Mouse (Mus musculus) kidney, adult 2 months (tissue): Measurements from ENCODE around the gene Pls1. TPM values are rescaled to one million over a fixed set of nuclear protein-coding genes. Genes with fewer than 3 reads are reported as not detected.
A peak's percentile ranks its signal among the peaks of the same experiment; 100 is the strongest.

Source experiments
- DNase-seq: peaks from one replicate; pipeline ENCODE4 v3.0.0; 2021
- H3K27ac ChIP-seq: fragments of 200-500 bp; 2 replicates; pipeline ENCODE4 v1.5.1; 2012; ENCODE audit warnings: low read depth, low read length, control low read depth, inconsistent platforms; ENCODE audit not compliant: insufficient read depth
- H3K27me3 ChIP-seq: fragments of 200-500 bp; replicated peaks from 2 replicates; pipeline ENCODE4 v1.6.1; 2012; ENCODE audit warnings: mild to moderate bottlenecking, moderate library complexity, low read length, inconsistent platforms; ENCODE audit not compliant: control insufficient read depth, insufficient read depth
- H3K36me3 ChIP-seq: fragments of 200-500 bp; 2 replicates; pipeline ENCODE4 v1.6.1; 2012; ENCODE audit warnings: mild to moderate bottlenecking, moderate library complexity, low read length, inconsistent platforms; ENCODE audit not compliant: control insufficient read depth, insufficient read depth
- H3K4me1 ChIP-seq: fragments of 200-500 bp; 2 replicates; pipeline ENCODE4 v1.6.1; 2011; ENCODE audit warnings: low read length; ENCODE audit not compliant: control insufficient read depth, insufficient read depth
- H3K4me3 ChIP-seq: fragments of 200-500 bp; 2 replicates; pipeline ENCODE4 v1.5.1; 2011; ENCODE audit warnings: mild to moderate bottlenecking, low read depth, low read length, control low read depth; ENCODE audit not compliant: insufficient read depth
- CTCF ChIP-seq: fragments of 200-500 bp; conservative IDR thresholded peaks from 2 replicates; pipeline ENCODE4 v1.5.1; 2011; ENCODE audit warnings: low read depth, mild to moderate bottlenecking, control low read depth, low read length, moderate library complexity, mixed read lengths; ENCODE audit not compliant: insufficient read depth, insufficient read length
- POLR2A ChIP-seq: fragments of 200-500 bp; IDR thresholded peaks from one replicate; pipeline ENCODE4 v1.6.1; 2011; ENCODE audit warnings: low read depth, low read length, control low read depth
- WGBS: fragments of 180-500 bp; shearing (Covaris S2); methylation state at CpG from one replicate; pipeline ENCODE4 v1.1.7; 2018; 5-methylcytosine and 5-hydroxymethylcytosine counted together
- polyA plus RNA-seq: library from polyadenylated mRNA; depleted of rRNA; stranded (reverse); fragments of >200 nt; gene quantifications from 2 replicates; pipeline ENCODE4 v1.2.3, GENCODE M21; 2012

The Pls1 gene
- polyA plus RNA-seq, 1 experiment = 21.6 TPM

DNA sequence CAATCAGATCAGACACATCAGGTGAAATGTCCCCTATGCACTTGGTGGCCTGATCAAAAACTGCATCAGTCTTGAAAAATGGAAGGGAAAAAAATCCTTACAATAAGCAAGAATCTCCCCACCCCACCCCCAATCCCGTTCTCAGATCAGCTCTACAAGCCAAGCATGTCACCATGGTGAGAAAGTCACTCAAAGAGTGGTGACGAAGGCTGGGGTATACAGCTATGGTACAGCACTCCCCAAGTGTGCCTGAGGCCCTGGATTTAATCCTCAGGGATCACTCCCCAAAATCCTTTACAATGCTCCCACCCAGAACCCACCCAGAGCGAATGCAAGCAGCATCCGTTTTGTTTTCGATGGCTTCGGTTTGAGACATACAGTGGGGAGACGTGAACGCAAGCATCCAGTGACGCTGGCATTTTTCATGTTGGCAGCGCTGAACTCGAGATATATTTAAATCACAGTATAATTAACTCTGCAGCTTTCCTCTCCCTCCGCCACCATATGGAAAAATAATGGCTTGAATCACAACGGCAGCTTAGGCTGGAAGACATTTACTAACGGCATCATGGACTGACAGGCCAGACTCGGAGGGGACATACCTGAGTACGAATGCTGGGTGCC is 60.1 kb downstream of the Pls1 start:
- no peak for DNase-seq
- no peaks in the 10 kb centered on the region for H3K36me3 ChIP-seq
- H3K27ac ChIP-seq = no peak overlapping the region
- H3K27me3 ChIP-seq = no peaks in the 10 kb centered on the region
- WGBS = 85% methylated on average over 16 of the region's 16 CpGs
- no peaks in the 10 kb centered on the region for H3K4me1 ChIP-seq
- TF ChIP-seq POLR2A (no peak), CTCF (no peak)
- no peak overlapping the region for H3K4me3 ChIP-seq

DNA sequence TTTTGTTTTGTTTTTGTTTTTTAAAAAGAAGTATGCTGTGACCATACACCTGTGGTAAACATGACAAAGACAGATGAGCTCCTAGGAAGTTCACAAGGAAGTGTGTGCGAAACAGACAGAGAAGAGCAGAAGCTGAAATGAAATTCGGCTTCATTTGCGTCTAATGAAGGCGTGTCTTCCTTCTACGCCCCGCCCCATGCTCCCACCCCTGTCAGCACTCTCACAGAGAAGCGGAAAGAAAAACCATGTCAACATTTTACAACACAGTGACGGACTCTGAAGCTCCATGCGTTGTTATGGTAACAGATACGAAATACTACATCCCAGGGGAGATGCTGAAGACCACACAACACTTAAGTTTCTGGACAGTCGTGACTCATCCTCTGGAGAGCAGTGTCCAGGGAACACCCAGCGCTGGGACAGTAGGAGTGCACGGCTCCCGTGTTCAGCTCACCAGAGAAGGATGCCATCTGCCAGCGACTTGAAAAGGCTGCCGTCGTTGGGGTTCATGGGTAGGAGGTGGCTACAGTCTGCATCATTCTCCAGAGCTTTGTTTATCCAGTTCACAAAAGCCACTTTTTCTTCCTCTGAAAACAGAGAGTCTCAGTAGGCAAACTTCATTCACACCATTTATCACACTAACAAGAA is 61.3 kb downstream of the Pls1 start:
- no peaks in the 10 kb centered on the region for H3K36me3 ChIP-seq
- no peaks in the 10 kb centered on the region for H3K27me3 ChIP-seq
- no peak for DNase-seq
- no peaks in the 10 kb centered on the region for H3K4me1 ChIP-seq
- H3K4me3 ChIP-seq = no peak overlapping the region
- TF ChIP-seq CTCF = no peak
- TF ChIP-seq POLR2A = no peak
- WGBS = 75% methylated on average over 17 of the region's 17 CpGs
- H3K27ac ChIP-seq = no peak overlapping the region

DNA sequence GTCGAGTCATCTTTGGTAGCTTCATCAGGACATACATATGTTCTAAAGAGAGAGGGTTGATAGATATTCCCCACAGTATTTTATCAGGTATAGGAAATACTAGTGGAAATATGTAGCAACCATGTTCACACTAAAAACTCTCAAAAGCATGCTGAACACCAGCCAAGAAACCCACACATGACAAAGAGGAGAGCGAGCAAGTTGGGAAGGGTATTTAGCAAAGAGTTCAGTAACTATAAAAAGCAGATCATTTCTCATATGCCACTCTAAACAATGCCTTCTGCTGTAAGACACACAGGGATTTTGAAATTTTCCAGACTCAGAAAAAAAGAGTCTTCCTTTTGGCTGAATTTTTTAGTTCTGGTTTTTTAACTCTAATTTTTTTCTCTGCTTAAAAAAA is 73.4 kb downstream of the Pls1 start:
- Histone ChIP-seq H3K27me3 (no peaks in the 10 kb centered on the region; the same call in 1 of the 2 replicates), H3K4me1 (no peaks in the 10 kb centered on the region), H3K4me3 (no peak overlapping the region), H3K27ac (no peak overlapping the region), H3K36me3 (no peaks in the 10 kb centered on the region; the same call in 1 of the 2 replicates)
- no peak for TF ChIP-seq POLR2A
- no peak for TF ChIP-seq CTCF
- 80% methylated on average over 2 of the region's 2 CpGs for WGBS
- DNase-seq = no peak

DNA sequence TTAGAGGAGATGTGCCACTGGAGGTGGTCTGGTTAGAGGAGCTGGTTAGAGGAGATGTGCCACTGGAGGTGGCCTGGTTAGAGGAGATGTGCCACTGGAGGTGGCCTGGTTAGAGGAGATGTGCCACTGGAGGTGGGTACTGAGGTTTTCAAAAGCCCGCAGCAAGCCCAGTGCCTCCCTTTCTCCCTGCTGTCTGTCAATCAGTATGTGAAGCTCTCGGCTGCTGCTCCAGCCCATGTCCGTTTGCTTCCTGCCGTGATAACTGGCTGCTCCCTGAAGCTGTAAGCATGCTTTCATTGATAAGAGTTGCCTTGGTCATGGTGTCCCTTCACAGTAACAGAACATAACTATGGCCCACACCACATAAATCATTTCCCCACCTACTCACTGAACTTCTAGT is 81.9 kb downstream of the Pls1 start:
- no peaks in the 10 kb centered on the region for H3K36me3 ChIP-seq
- no peak overlapping the region for H3K27ac ChIP-seq
- TF ChIP-seq POLR2A = no peak
- no peak for TF ChIP-seq CTCF
- H3K4me1 ChIP-seq = peaks cover 4% of the 10 kb centered on the region; the same call in 1 of the 2 replicates
- WGBS = 75% methylated on average over 4 of the region's 4 CpGs
- no peak for DNase-seq
- H3K27me3 ChIP-seq = no peaks in the 10 kb centered on the region
- H3K4me3 ChIP-seq = no peak overlapping the region

DNA sequence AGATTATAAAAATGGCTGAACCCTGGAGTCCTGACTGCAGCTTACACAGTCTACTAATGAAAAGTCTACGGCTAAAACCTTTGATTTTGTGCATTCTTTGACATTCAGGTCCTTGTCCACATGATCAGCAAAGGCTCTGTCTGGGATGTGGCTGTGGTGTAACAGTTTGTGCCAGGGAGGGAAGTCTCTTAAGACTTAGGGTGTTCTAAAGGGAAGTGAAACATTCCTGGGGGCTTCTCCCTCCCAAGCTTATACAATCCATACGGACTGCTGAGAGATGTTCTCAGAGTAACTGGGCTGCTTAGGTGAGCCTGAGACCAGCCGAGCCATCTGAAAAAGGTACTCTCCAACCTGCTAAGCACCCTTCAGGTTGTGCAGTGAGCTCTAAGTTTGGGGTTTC is 82.9 kb downstream of the Pls1 start:
- H3K4me3 ChIP-seq = no peak overlapping the region
- DNase-seq = no peak
- 80% methylated on average over 3 of the region's 3 CpGs for WGBS
- peaks cover 4% of the 10 kb centered on the region; the same call in 1 of the 2 replicates for H3K4me1 ChIP-seq
- TF ChIP-seq POLR2A (no peak), CTCF (no peak)
- peak overlapping the region; percentile 93 for H3K27ac ChIP-seq
- H3K27me3 ChIP-seq = no peaks in the 10 kb centered on the region
- H3K36me3 ChIP-seq = no peaks in the 10 kb centered on the region

GRCm38 (mm10) chr9:95761381-95761780 is 83.7 kb downstream of the Pls1 start:
- Histone ChIP-seq H3K27me3 (no peaks in the 10 kb centered on the region), H3K4me3 (no peak overlapping the region), H3K36me3 (no peaks in the 10 kb centered on the region), H3K27ac (peak overlapping the region; percentile 65), H3K4me1 (peaks cover 4% of the 10 kb centered on the region; the same call in 1 of the 2 replicates)
- peak; percentile 82 for DNase-seq
- TF ChIP-seq POLR2A (no peak), CTCF (no peak)
- WGBS = 56% methylated on average over 8 of the region's 8 CpGs

GRCm38 (mm10) chr9:95750746-95751145 is 94.4 kb downstream of the Pls1 start:
- Histone ChIP-seq H3K4me1 (peaks cover 5% of the 10 kb centered on the region; the same call in 1 of the 2 replicates), H3K36me3 (no peaks in the 10 kb centered on the region), H3K4me3 (no peak overlapping the region), H3K27me3 (no peaks in the 10 kb centered on the region; the same call in 1 of the 2 replicates), H3K27ac (no peak overlapping the region)
- no peak for DNase-seq
- 35% methylated on average over 9 of the region's 9 CpGs for WGBS
- no peak for TF ChIP-seq CTCF
- no peak for TF ChIP-seq POLR2A
